Mouse (Mus musculus) forebrain, embryonic 16.5 days (tissue): ENCODE results near the gene Catsperz. TPM values are rescaled to one million over a fixed set of nuclear protein-coding genes. Genes with fewer than 3 reads are reported as not detected.
A peak's percentile ranks its signal among the peaks of the same experiment; 100 is the strongest.

Experiments
- ATAC-seq: fragments of 200-750 bp; cut with Nextera tagmentation; 2 replicates; pipeline ENCODE4 v1.8.0; 2017; ENCODE audit warnings: mild to moderate bottlenecking, moderate library complexity
- H3K27ac ChIP-seq: fragments of 300-500 bp; sonication (generic); 2 replicates; pipeline ENCODE4 v1.5.1; 2014; ENCODE audit warnings: low read length, control low read depth
- H3K27me3 ChIP-seq: fragments of 300-500 bp; sonication (generic); replicated peaks from 2 replicates; pipeline ENCODE4 v1.6.1; 2014; ENCODE audit warnings: low read length; ENCODE audit not compliant: control insufficient read depth, insufficient read depth
- H3K36me3 ChIP-seq: fragments of 300-500 bp; sonication (generic); 2 replicates; pipeline ENCODE4 v1.6.1; 2014; ENCODE audit not compliant: control insufficient read depth, insufficient read depth
- H3K4me1 ChIP-seq: fragments of 300-500 bp; sonication (generic); replicated peaks from 2 replicates; pipeline ENCODE4 v1.6.1; 2014; ENCODE audit warnings: low read length; ENCODE audit not compliant: control insufficient read depth, insufficient read depth
- H3K4me2 ChIP-seq: fragments of 300-500 bp; sonication (generic); 2 replicates; pipeline ENCODE4 v1.6.1; 2014; ENCODE audit warnings: mild to moderate bottlenecking, low read length, control low read depth
- H3K4me3 ChIP-seq: fragments of 300-500 bp; sonication (generic); replicated peaks from 2 replicates; pipeline ENCODE4 v1.5.1; 2014; ENCODE audit warnings: mild to moderate bottlenecking, low read length, control low read depth
- H3K9ac ChIP-seq: fragments of 300-500 bp; sonication (generic); replicated peaks from 2 replicates; pipeline ENCODE4 v1.6.1; 2014; ENCODE audit warnings: low read depth, low read length, control low read depth
- H3K9me3 ChIP-seq: fragments of 300-500 bp; sonication (generic); 2 replicates; pipeline ENCODE4 v1.6.1; 2016; ENCODE audit warnings: low read length; ENCODE audit not compliant: control insufficient read depth
- WGBS: fragments of 180-500 bp; shearing (Covaris S2); extraction: QIAGEN DNeasy Blood & Tissue Kit; methylation state at CpG from one replicate; pipeline ENCODE4 v1.1.7; 2014; 5-methylcytosine and 5-hydroxymethylcytosine counted together
- polyA plus RNA-seq: library from polyadenylated mRNA; unstranded; fragments of >200 nt; fragmentation: Nextera tagmentation; extraction: Ambion mirVana; gene quantifications from 2 replicates; pipeline ENCODE4 v1.2.1, GENCODE M21; 2015

The Catsperz gene
- polyA plus RNA-seq, 1 experiment from 2014 or later = 0.37 TPM

DNA sequence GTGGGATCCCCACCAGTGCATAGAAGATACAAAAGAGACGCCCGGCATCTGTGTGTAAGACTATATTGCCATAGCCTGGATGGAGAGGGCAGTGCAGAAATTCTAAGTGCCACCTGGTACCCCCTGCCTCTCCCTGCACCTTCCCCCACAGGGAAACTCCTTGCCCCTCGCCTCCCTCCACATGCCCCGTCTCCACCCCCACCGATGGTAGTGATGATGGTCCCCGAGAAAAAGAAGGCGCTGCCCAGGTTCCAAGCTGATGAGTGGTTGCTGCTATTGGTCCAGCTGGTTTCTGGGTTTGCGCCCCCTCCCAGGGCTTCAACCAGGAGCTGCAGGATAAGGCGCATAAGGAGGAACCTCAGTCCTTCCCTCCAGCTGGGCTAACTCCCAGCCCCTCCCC is 2.9 kb upstream of the Catsperz start:
- H3K4me2 ChIP-seq = no peak overlapping the region
- H3K36me3 ChIP-seq = no peaks in the 10 kb centered on the region
- WGBS = 8% methylated on average over 9 of the region's 9 CpGs
- peaks cover 9% of the 10 kb centered on the region; the same call in 1 of the 2 replicates for H3K4me1 ChIP-seq
- H3K27me3 ChIP-seq = peaks cover 73% of the 10 kb centered on the region
- H3K27ac ChIP-seq = no peak overlapping the region
- no peaks in the 10 kb centered on the region for H3K9me3 ChIP-seq
- no peak overlapping the region for H3K9ac ChIP-seq
- no peak overlapping the region for H3K4me3 ChIP-seq
- ATAC-seq = no peak

- Histone ChIP-seq H3K36me3 (no peaks in the 10 kb centered on the region), H3K4me2 (peak overlapping the region; percentile 5), H3K27me3 (peaks cover 67% of the 10 kb centered on the region), H3K4me3 (peak overlapping the region; percentile 17), H3K4me1 (peaks cover 14% of the 10 kb centered on the region), H3K9ac (no peak overlapping the region), H3K27ac (no peak overlapping the region), H3K9me3 (no peaks in the 10 kb centered on the region)
- 10% methylated on average over 26 of the region's 26 CpGs for WGBS
- no peak for ATAC-seq
These were observed 1.5 kb upstream of the Catsperz start for GRCm38 (mm10) chr19:6926559-6927255.

DNA sequence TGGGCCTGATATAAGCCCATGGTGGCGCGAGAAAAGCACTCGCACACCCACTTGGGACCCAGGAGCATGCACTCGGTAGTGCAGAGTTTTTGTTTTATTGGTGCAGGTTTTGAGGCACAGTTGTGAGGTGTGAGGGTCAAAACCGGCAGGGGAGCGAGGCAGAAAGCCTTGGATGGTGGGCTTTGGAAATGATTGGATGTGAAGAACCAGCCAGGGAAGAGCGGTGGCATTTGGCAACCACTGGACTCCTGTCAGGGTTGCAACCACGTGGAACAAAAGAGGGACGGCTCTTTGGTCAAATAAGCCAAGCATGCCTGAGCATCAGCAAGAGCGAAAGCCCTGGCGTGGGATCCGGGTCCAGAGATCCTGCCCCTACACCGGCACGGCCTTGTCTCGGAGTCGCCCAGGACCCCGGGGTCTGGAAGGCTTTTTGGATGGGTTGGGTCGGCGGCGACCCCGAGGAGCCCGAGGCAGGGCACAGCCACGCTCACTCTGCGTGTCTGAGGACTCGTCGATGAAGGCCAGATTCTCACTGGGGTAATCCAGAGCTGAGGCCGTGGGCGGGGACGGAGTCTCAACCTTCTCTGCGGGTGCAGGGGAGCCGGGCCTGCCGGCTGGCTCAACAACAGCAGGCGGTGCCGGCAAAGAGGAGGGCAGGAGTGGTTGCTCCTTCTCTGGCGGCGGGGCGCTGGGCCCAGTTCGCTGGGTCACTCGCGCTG is 590 bp upstream of the Catsperz start:
- Histone ChIP-seq H3K4me3 (no peak overlapping the region), H3K4me2 (no peak overlapping the region)
- 6% methylated on average over 40 of the region's 40 CpGs for WGBS

GRCm38 (mm10) chr19:6924461-6925306 is 496 bp downstream of the Catsperz start:
- Histone ChIP-seq H3K27me3 (peaks cover 54% of the 10 kb centered on the region), H3K9me3 (no peaks in the 10 kb centered on the region), H3K4me2 (peak overlapping the region; percentile 12; the same call in 1 of the 2 replicates), H3K27ac (no peak overlapping the region), H3K36me3 (no peaks in the 10 kb centered on the region), H3K9ac (no peak overlapping the region), H3K4me1 (peaks cover 26% of the 10 kb centered on the region), H3K4me3 (0 out of 2 replicates have a peak overlapping the region, but pooled peaks have one; percentile 4)
- ATAC-seq = no peak
- 4% methylated on average over 39 of the region's 39 CpGs for WGBS

More for the DNA sequence above, 590 bp upstream of the Catsperz start:
- peaks cover 62% of the 10 kb centered on the region for H3K27me3 ChIP-seq
- no peak overlapping the region for H3K27ac ChIP-seq
- no peaks in the 10 kb centered on the region for H3K9me3 ChIP-seq
- peaks cover 17% of the 10 kb centered on the region for H3K4me1 ChIP-seq
- no peak overlapping the region for H3K9ac ChIP-seq
- ATAC-seq = no peak
- no peaks in the 10 kb centered on the region for H3K36me3 ChIP-seq

DNA sequence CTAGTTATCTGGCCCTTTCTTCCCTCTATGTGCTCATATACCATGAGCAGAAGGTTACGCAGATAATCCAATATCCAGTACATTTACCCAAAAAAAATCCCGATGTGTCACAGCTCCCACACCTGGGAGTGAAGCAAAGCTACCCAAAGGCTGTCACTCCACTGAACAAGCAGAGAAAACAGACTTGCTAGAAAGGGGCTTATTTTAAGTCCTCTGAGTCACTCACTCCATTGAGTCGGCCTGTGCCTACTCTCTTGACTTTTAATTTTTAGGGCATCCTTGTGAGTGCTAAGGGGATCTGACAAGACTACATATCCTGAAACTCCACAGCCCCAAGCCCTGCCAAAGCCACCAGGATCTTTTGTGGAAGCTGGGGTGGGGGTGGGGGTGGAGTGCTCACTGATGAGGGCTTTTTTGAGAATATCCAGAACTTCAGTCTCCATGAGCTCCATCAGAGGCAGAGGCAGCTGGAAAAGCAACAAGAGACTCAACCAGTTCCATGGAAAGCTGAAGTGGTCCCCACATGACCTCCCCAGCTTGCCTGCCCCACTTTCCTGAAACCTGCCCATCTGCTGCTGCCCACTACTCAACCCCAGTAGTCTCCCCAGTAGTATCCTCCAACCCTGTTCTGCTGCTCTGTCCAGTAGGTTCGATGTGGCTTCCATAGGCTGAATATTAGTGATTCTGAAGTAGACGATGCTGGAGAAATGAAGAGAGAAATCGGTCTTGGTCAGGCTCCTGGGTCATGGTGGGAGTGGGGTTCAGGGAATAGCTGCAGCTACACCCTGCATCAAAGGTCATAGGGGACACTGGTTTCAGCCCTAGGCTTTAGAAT is 2.1 kb downstream of the Catsperz start:
- Histone ChIP-seq H3K4me3 (no peak overlapping the region), H3K27ac (no peak overlapping the region), H3K27me3 (peaks cover 52% of the 10 kb centered on the region), H3K9me3 (no peaks in the 10 kb centered on the region), H3K4me2 (no peak overlapping the region), H3K4me1 (peaks cover 26% of the 10 kb centered on the region), H3K36me3 (0 out of 2 replicates have a peak, but pooled peaks cover 1% of the 10 kb centered on the region), H3K9ac (no peak overlapping the region)
- whole genome bisulfite sequencing = 57% methylated on average over 6 of the region's 6 CpGs
- ATAC-seq = no peak

DNA sequence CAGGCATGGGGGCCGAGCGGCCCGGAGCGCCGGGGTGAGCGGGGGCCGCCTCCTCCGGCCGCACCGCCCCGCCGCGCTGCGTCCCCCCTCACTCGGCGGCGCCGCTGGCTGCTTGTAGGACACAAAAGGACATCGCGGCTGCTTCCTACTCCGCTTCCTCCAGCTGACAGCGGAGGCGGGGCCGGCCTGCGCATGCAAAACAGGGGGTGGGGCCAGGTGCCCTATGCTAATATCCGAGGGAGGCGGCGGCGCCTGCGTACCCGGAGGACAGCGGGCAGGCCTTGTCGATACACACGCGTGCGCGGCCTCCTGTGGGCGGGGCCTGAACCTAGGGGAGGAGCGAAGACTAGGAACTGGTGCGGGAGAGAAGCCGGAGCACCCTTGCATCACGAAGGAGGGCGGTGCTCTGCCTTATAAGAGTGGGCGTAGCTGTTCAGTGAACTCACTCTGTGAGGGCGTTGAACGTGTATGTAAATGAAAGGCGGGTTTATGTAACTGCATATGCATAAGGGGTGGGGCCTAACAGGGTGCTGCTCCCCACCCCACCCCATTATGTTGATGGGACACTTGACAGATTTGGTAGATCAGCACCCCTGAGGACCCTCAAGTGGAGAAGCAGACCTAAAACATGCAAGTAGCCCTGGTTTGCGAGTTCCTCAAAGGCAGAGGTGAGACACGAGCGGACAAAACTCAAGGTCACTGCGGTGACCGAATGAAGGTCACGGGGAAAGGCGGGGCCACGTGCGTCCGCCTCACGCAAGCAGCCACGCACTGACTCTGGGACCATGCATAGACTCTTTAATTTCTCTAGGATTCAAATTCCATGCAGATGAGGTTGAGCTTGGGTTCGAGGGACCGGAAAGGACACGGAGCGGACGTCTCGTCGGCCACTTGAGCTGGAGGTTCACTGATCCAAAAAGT is 3.3 kb downstream of the Catsperz start, which contains the start of gene Esrra:
TSS of gene Esrra (minus strand) at position 167 of the 921 bp plus-strand sequence.
- Histone ChIP-seq H3K27me3 (peaks cover 42% of the 10 kb centered on the region), H3K9me3 (no peaks in the 10 kb centered on the region), H3K9ac (peak within 1 kb of the TSS; percentile 84), H3K27ac (peak within 1 kb of the TSS; percentile 76), H3K4me2 (peak within 1 kb of the TSS; percentile 91), H3K4me3 (peak within 1 kb of the TSS; percentile 70), H3K36me3 (0 out of 2 replicates have a peak, but pooled peaks cover 2% of the 10 kb centered on the region), H3K4me1 (peaks cover 24% of the 10 kb centered on the region)
- WGBS = under 1% methylated on average over 61 of the region's 66 CpGs
- ATAC-seq = peak; percentile 97

GRCm38 (mm10) chr19:6920741-6921636 is 4.2 kb downstream of the Catsperz start:
- Histone ChIP-seq H3K4me3 (peak overlapping the region; percentile 70), H3K9me3 (no peaks in the 10 kb centered on the region), H3K4me1 (peaks cover 22% of the 10 kb centered on the region), H3K27ac (peak overlapping the region; percentile 76), H3K27me3 (peaks cover 33% of the 10 kb centered on the region), H3K9ac (peak overlapping the region; percentile 84), H3K36me3 (0 out of 2 replicates have a peak, but pooled peaks cover 2% of the 10 kb centered on the region), H3K4me2 (peak overlapping the region; percentile 91)
- WGBS = 1% methylated on average over 46 of the region's 48 CpGs
- peak; percentile 9 for ATAC-seq
